Mouse (Mus musculus) E14TG2a.4 (cell line): ENCODE measurements at regions not wholly inside any gene's neighbourhood (a gene's known extent, or its start where the extent isn't known, plus 50 kb on each side); places are given as distances from the start of the nearest gene placed in this dataset.

Experiments
- CTCF ChIP-seq: conservative IDR thresholded peaks from 2 replicates; pipeline ENCODE4 v1.5.1; 2014; ENCODE audit warnings: low read length
- NANOG ChIP-seq: IDR thresholded peaks from 2 replicates; pipeline ENCODE4 v1.6.1; 2014; ENCODE audit warnings: borderline replicate concordance, low read length, mixed read lengths
- POU5F1 ChIP-seq: IDR thresholded peaks from 2 replicates; pipeline ENCODE4 v1.6.1; 2014; ENCODE audit warnings: low read length, borderline replicate concordance

- TF ChIP-seq CTCF (no peak), POU5F1 (no peak), NANOG (no peak)
Observed at GRCm38 (mm10) chr5:39305794-39306193, 429.2 kb upstream of the Clnk start.
